ENCODE assay signal across 24 mouse cellular contexts in genomic region chr1:98309894-98310293, GRCm38 (mm10).
A peak's percentile ranks its signal among the peaks of the same experiment; 100 is the strongest.
DNase-seq lines count a peak whose midpoint lies in the region; ATAC-seq and TF ChIP-seq lines count a peak whose summit lies in the region.
"Had no signal": no experiment of that assay in that cellular context is flagged by ENCODE, and none has a peak within 500 bp of the region (broad histone marks: within the 10 kb centered on the region; RNA-seq: fewer than 3 reads in every experiment).

No protein-coding gene starts in this region.

- H3K4me3 ChIP-seq in liver, embryonic 11.5 days (ENCODE audit: low read depth, low read length): no peak overlapping the region
- H3K4me3 ChIP-seq in MEL (ENCODE audit: control insufficient read depth in 1 of 2, insufficient read depth in 1 of 2, low read depth in 2 of 2, low read length in 2 of 2): no peak overlapping the region
- H3K4me3 ChIP-seq: embryonic facial prominence, embryonic 10.5 days; embryonic facial prominence, embryonic 12.5 days; forebrain, embryonic 13.5 days; forebrain, embryonic 15.5 days had no signal

- no peak overlapping the region for H3K4me2 ChIP-seq in liver, embryonic 11.5 days
- H3K4me2 ChIP-seq: embryonic facial prominence, embryonic 12.5 days; forebrain, embryonic 13.5 days; forebrain, embryonic 15.5 days had no signal

- 10% methylated on average over 1 of the region's 1 CpGs for WGBS in liver, embryonic 11.5 days

- TF ChIP-seq CTCF in MEL (IDR thresholded peaks at IDR 0.05 in 2 of 3, conservative IDR thresholded peaks at IDR 0.05 in 1 of 3; ENCODE audit: control insufficient read depth in 1 of 3, insufficient read depth in 1 of 3, low read depth in 2 of 3, low read length in 3 of 3, poor library complexity in 1 of 3, severe bottlenecking in 1 of 3): no peak

- H3K27ac ChIP-seq in liver, embryonic 11.5 days (ENCODE audit: low read depth, low read length): no peak overlapping the region
- peak overlapping the region; percentile 82 for H3K27ac ChIP-seq in MEL (ENCODE audit: control insufficient read depth, low read depth, low read length)
- H3K27ac ChIP-seq: embryonic facial prominence, embryonic 10.5 days; embryonic facial prominence, embryonic 12.5 days; forebrain, embryonic 13.5 days; forebrain, embryonic 15.5 days had no signal

- no peaks in the 10 kb centered on the region for H3K4me1 ChIP-seq in liver, embryonic 11.5 days (replicated peaks; ENCODE audit: control insufficient read depth, insufficient read depth, low read length)
- peaks cover 7 to 16% of the 10 kb centered on the region in 2 experiments for H3K4me1 ChIP-seq in MEL (ENCODE audit: control insufficient read depth in 1 of 2, insufficient read depth in 2 of 2, low read length in 2 of 2)
- H3K4me1 ChIP-seq: embryonic facial prominence, embryonic 10.5 days; embryonic facial prominence, embryonic 12.5 days; forebrain, embryonic 13.5 days; forebrain, embryonic 15.5 days had no signal

- no peaks in the 10 kb centered on the region for H3K79me2 ChIP-seq in MEL (ENCODE audit: control insufficient read depth, insufficient read depth, low read length, poor library complexity)

- TF ChIP-seq RAD21 in MEL (IDR thresholded peaks at IDR 0.05; ENCODE audit: low read depth, low read length): no peak

- ATAC-seq in liver, embryonic 11.5 days (replicated peaks; ENCODE audit: low FRiP score): peak; percentile 54; the same call in 1 of the 2 replicates
- no peak for ATAC-seq in activated CD4-positive, CD25-positive, alpha-beta regulatory T cell, adult 4 months
- no peak for ATAC-seq in megakaryocyte progenitor cell, adult 5-6 weeks (replicated peaks; ENCODE audit: poor library complexity)
- ATAC-seq: CD4-positive, CD25-positive, alpha-beta regulatory T cell, adult 4 months; forebrain, embryonic 13.5 days; forebrain, embryonic 15.5 days; forebrain, postnatal 0 days; Patski had no signal

- no peaks in the 10 kb centered on the region for H3K27me3 ChIP-seq in liver, embryonic 11.5 days (replicated peaks; ENCODE audit: control insufficient read depth, insufficient read depth, low read length)
- H3K27me3 ChIP-seq in MEL (ENCODE audit: control insufficient read depth in 1 of 2, insufficient read depth in 2 of 2, low read length in 2 of 2): no peaks in the 10 kb centered on the region
- H3K27me3 ChIP-seq: CH12.LX; embryonic facial prominence, embryonic 12.5 days; forebrain, embryonic 13.5 days; forebrain, embryonic 15.5 days had no signal

- peak; percentile 96 to 97 for TF ChIP-seq EP300 in MEL (IDR thresholded peaks at IDR 0.05; ENCODE audit: low read depth in 1 of 2, low read length in 2 of 2)

- no peaks in the 10 kb centered on the region for H3K36me3 ChIP-seq in liver, embryonic 11.5 days (ENCODE audit: control insufficient read depth, insufficient read depth, low read length)
- peaks cover 0 to 24% of the 10 kb centered on the region in 2 experiments; a peak in 2 of 4 replicates for H3K36me3 ChIP-seq in MEL (ENCODE audit: control insufficient read depth in 1 of 2, insufficient read depth in 2 of 2, low read length in 2 of 2)
- H3K36me3 ChIP-seq: embryonic facial prominence, embryonic 10.5 days; embryonic facial prominence, embryonic 12.5 days; forebrain, embryonic 15.5 days; G1E had no signal

- no peak overlapping the region for H3K9ac ChIP-seq in liver, embryonic 11.5 days (ENCODE audit: low read depth, low read length)
- H3K9ac ChIP-seq in MEL (ENCODE audit: control insufficient read depth, low read depth, low read length, poor library complexity, severe bottlenecking): no peak overlapping the region
- H3K9ac ChIP-seq: embryonic facial prominence, embryonic 12.5 days; forebrain, embryonic 13.5 days; forebrain, embryonic 15.5 days; forebrain, postnatal 0 days had no signal

- DNase-seq in liver, embryonic 11.5 days (ENCODE audit: low spot score): no peak
- DNase-seq in liver (no peak), 416B (ENCODE audit: low read depth) (peak; percentile 68), MEL (ENCODE audit: low read depth, low spot score) (peak; percentile 72)
- DNase-seq: adrenal gland, adult 2 months; adrenal gland, postnatal 10 days; adrenal gland, postnatal 25 days; B cell, adult 2 months; cerebellum, adult 11 months; cerebellum, adult 18-20 months; cerebellum, adult 8-10 months; cerebellum, adult 9-11 months; cerebellum, postnatal 25 days; forebrain, postnatal 0 days had no signal

- no peaks in the 10 kb centered on the region for H3K9me3 ChIP-seq in liver, embryonic 11.5 days (ENCODE audit: control insufficient read depth, low read length)
- no peaks in the 10 kb centered on the region for H3K9me3 ChIP-seq in MEL (replicated peaks; ENCODE audit: insufficient read depth, low read length)
- H3K9me3 ChIP-seq: embryonic facial prominence, embryonic 10.5 days; embryonic facial prominence, embryonic 12.5 days; forebrain, embryonic 13.5 days; forebrain, embryonic 15.5 days had no signal

- no peak for TF ChIP-seq POLR2A in MEL (IDR thresholded peaks at IDR 0.05; ENCODE audit: control insufficient read depth in 1 of 2, insufficient read depth in 1 of 2, low read depth in 1 of 2, low read length in 2 of 2, poor library complexity in 1 of 2)

TF ChIP-seq in MEL, 35 proteins besides CTCF, POLR2A, EP300 and RAD21:
- TF ChIP-seq TBP (IDR thresholded peaks at IDR 0.05; ENCODE audit: low read depth, low read length) (0 out of 2 replicates have a peak, but pooled peaks have one; percentile 16), GATA1 (IDR thresholded peaks at IDR 0.05; ENCODE audit: low read depth, low read length) (peak; percentile 98), ZNF384 (IDR thresholded peaks at IDR 0.05; ENCODE audit: low read depth, low read length) (no peak), ZC3H11A (IDR thresholded peaks at IDR 0.05; ENCODE audit: low read depth, low read length) (0 out of 2 replicates have a peak, but pooled peaks have one; percentile 5), JUND (IDR thresholded peaks at IDR 0.05; ENCODE audit: low read depth, low read length) (peak; percentile 60; the same call in 1 of the 2 replicates), ELF1 (IDR thresholded peaks at IDR 0.05; ENCODE audit: low read depth, low read length) (peak; percentile 19; the same call in 1 of the 2 replicates), TAL1 (IDR thresholded peaks at IDR 0.05; ENCODE audit: low read length) (peak; percentile 62), ETS1 (IDR thresholded peaks at IDR 0.05; ENCODE audit: low read depth, low read length) (peak; percentile 92), USF1 (IDR thresholded peaks at IDR 0.05; ENCODE audit: low read depth, low read length) (no peak), BHLHE40 (IDR thresholded peaks at IDR 0.05; ENCODE audit: borderline replicate concordance, low read depth, low read length) (peak; percentile 53; the same call in 1 of the 2 replicates), E2F4 (IDR thresholded peaks at IDR 0.05; ENCODE audit: borderline replicate concordance, low read depth, low read length) (no peak), MEF2A (IDR thresholded peaks at IDR 0.05; ENCODE audit: extremely low read depth, insufficient replicate concordance, low read depth, low read length, poor library complexity, severe bottlenecking) (peak; percentile 79; the same call in 1 of the 2 replicates), MYB (IDR thresholded peaks at IDR 0.05; ENCODE audit: low read depth, low read length) (peak; percentile 76), NRF1 (IDR thresholded peaks at IDR 0.05; ENCODE audit: insufficient read depth, low read depth, low read length, poor library complexity, severe bottlenecking) (no peak), ZMIZ1 (IDR thresholded peaks at IDR 0.05; ENCODE audit: low read depth, low read length) (no peak), ZKSCAN1 (IDR thresholded peaks at IDR 0.05; ENCODE audit: low read depth, low read length) (no peak), RCOR1 (IDR thresholded peaks at IDR 0.05; ENCODE audit: low read depth, low read length) (peak; percentile 86), CHD1 (IDR thresholded peaks at IDR 0.05; ENCODE audit: low read depth, low read length) (no peak), POLR2AphosphoS5 (IDR thresholded peaks at IDR 0.05; ENCODE audit: borderline replicate concordance, low read depth, low read length) (no peak), SMC3 (IDR thresholded peaks at IDR 0.05; ENCODE audit: low read depth, low read length) (no peak), UBTF (IDR thresholded peaks at IDR 0.05; ENCODE audit: borderline replicate concordance, insufficient read depth, low read depth, low read length) (no peak), POLR2AphosphoS2 (IDR thresholded peaks at IDR 0.05; ENCODE audit: low read length) (no peak), NELFE (IDR thresholded peaks at IDR 0.05; ENCODE audit: low read depth, low read length) (no peak), MAZ (IDR thresholded peaks at IDR 0.05; ENCODE audit: low read depth, low read length) (peak; percentile 67; the same call in 1 of the 2 replicates), MAX (IDR thresholded peaks at IDR 0.05; ENCODE audit: low read length) (no peak), USF2 (IDR thresholded peaks at IDR 0.05; ENCODE audit: borderline replicate concordance in 1 of 2, insufficient read depth in 1 of 2, low read depth in 1 of 2, low read length in 2 of 2) (0 out of 4 replicates have a peak, but pooled peaks of 1 of the 2 experiments have one; percentile 5), KAT2A (conservative IDR thresholded peaks at IDR 0.05; ENCODE audit: low read depth, low read length) (peak; percentile 35; the same call in 1 of the 2 replicates), CHD2 (IDR thresholded peaks at IDR 0.05; ENCODE audit: low read length) (no peak), GABPA (IDR thresholded peaks at IDR 0.05; ENCODE audit: low read depth, low read length) (no peak), MYC (IDR thresholded peaks at IDR 0.05; ENCODE audit: low read depth, low read length) (no peak), TCF12 (IDR thresholded peaks at IDR 0.05; ENCODE audit: low read depth, low read length) (peak; percentile 98), HCFC1 (IDR thresholded peaks at IDR 0.05; ENCODE audit: low read depth, low read length) (0 out of 2 replicates have a peak, but pooled peaks have one; percentile 32), MXI1 (IDR thresholded peaks at IDR 0.05; ENCODE audit: low read depth, low read length) (no peak), MAFK (IDR thresholded peaks at IDR 0.05; ENCODE audit: borderline replicate concordance, low read depth, low read length) (0 out of 2 replicates have a peak, but pooled peaks have one; percentile 36), SIN3A (IDR thresholded peaks at IDR 0.05; ENCODE audit: low read length) (peak; percentile 74)

Comparison
In these comparisons a context has a peak if more than half of its experiments do, and no peak if none do; other contexts are left out.
1. DNase-seq: peak in 416B (single experiment) and MEL (single experiment); none in liver, embryonic 11.5 days (single experiment) and liver (single experiment).